Mouse (Mus musculus) layer of hippocampus, adult 2 months (tissue): ENCODE measurements around the gene Npnt. TPM values are rescaled to one million over a fixed set of nuclear protein-coding genes. Genes with fewer than 3 reads are reported as not detected.

Source experiments
- DNase-seq, 2 experiments: peaks; one replicate each; pipeline ENCODE4 v3.0.0; 2022; ENCODE audit warnings: low spot score in 2 of 2
- H3K27ac ChIP-seq: fragments of 200-600 bp; 2 replicates; pipeline ENCODE4 v1.8.1; 2022
- H3K4me3 ChIP-seq: fragments of 200-600 bp; 2 replicates; pipeline ENCODE4 v1.8.1; 2022; ENCODE audit warnings: mild to moderate bottlenecking
- CTCF ChIP-seq: fragments of 200-600 bp; conservative IDR thresholded peaks from 2 replicates; pipeline ENCODE4 v1.8.1; 2022; ENCODE audit warnings: antibody characterized with exemption, mild to moderate bottlenecking, moderate library complexity
- total RNA-seq, 2 experiments: library from RNA; stranded (reverse); gene quantifications; 2 replicates each; pipeline ENCODE4 v1.2.3; 2021

Npnt gene
- total RNA-seq, 2 experiments from 2014 or later: 14.2 to 18.7 TPM

GRCm38 (mm10) chr3:132919798-132920197 lies 30.3 kb downstream of the Npnt start:
- TF ChIP-seq CTCF: no peak
- no peak for DNase-seq
- no peak overlapping the region for H3K4me3 ChIP-seq
- H3K27ac ChIP-seq: no peak overlapping the region

GRCm38 (mm10) chr3:132919240-132919639 lies 30.9 kb downstream of the Npnt start:
- TF ChIP-seq CTCF: no peak
- no peak overlapping the region for H3K4me3 ChIP-seq
- DNase-seq: no peak
- no peak overlapping the region for H3K27ac ChIP-seq

- no peak for TF ChIP-seq CTCF
- no peak overlapping the region for H3K4me3 ChIP-seq
- no peak for DNase-seq
- no peak overlapping the region for H3K27ac ChIP-seq
Observed at GRCm38 (mm10) chr3:132917356-132918090, 32.6 kb downstream of the Npnt start.

- no peak overlapping the region for H3K4me3 ChIP-seq
- no peak for TF ChIP-seq CTCF
- H3K27ac ChIP-seq: no peak overlapping the region
- DNase-seq: no peak
Observed at GRCm38 (mm10) chr3:132915661-132916060, 34.4 kb downstream of the Npnt start.

- no peak for DNase-seq
- Histone ChIP-seq H3K4me3 (no peak overlapping the region), H3K27ac (no peak overlapping the region)
- TF ChIP-seq CTCF: no peak
Observed at GRCm38 (mm10) chr3:132912420-132912819, 37.7 kb downstream of the Npnt start.

- Histone ChIP-seq H3K4me3 (no peak overlapping the region), H3K27ac (no peak overlapping the region)
- no peak for TF ChIP-seq CTCF
- no peak for DNase-seq
Observed at GRCm38 (mm10) chr3:132911716-132912115, 38.4 kb downstream of the Npnt start.

GRCm38 (mm10) chr3:132910727-132911126 lies 39.4 kb downstream of the Npnt start:
- no peak for DNase-seq
- no peak overlapping the region for H3K27ac ChIP-seq
- TF ChIP-seq CTCF: no peak

GRCm38 (mm10) chr3:132909736-132910135 lies 40.4 kb downstream of the Npnt start:
- no peak for TF ChIP-seq CTCF
- DNase-seq: no peak
- H3K4me3 ChIP-seq: no peak overlapping the region
- no peak overlapping the region for H3K27ac ChIP-seq

More at GRCm38 (mm10) chr3:132910727-132911126, 39.4 kb downstream of the Npnt start:
- no peak overlapping the region for H3K4me3 ChIP-seq

DNA sequence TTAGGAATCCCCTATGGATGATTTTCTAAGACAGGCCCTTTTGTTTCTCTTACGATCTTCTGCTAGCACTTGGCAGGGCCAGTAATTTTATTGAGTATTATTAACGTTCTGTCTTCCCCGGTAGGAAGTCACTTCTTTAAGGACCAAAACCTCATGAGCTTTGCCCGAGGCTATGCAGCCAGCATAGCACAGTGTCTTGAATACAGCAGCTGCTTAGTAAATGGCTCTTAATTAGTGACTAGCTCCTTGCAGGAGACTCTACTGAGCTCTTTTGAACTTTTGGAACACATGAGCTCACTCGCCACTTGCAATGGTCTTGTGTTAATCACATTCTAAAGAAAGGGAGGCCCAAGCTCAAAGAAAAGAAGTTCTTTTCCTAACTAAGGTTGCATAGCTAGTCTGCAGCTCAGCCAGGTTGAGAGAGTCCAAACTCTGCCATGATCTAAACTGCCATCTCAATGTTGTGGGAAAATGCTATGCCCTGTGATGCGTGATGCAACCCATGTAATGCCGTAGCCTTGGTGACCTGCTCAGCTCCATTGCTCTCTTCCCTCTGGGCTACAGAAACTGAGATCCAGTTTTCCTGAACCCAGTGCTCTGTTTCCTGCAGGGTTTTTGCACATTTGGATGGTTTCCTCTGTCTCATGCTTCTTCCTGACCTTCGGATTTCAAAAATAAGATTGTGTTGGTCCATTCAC lies 42.4 kb downstream of the Npnt start:
- Histone ChIP-seq H3K27ac (no peak overlapping the region), H3K4me3 (no peak overlapping the region)
- TF ChIP-seq CTCF: no peak
- DNase-seq: no peak

- TF ChIP-seq CTCF: no peak
- DNase-seq: no peak
- Histone ChIP-seq H3K4me3 (no peak overlapping the region), H3K27ac (no peak overlapping the region)
Observed at GRCm38 (mm10) chr3:132905224-132905930, 44.7 kb downstream of the Npnt start.

- H3K4me3 ChIP-seq: no peak overlapping the region
- TF ChIP-seq CTCF: no peak
- H3K27ac ChIP-seq: no peak overlapping the region
- no peak for DNase-seq
Observed at GRCm38 (mm10) chr3:132903386-132903785, 46.7 kb downstream of the Npnt start.

- Histone ChIP-seq H3K27ac (no peak overlapping the region), H3K4me3 (no peak overlapping the region)
- no peak for TF ChIP-seq CTCF
- no peak for DNase-seq
Observed at GRCm38 (mm10) chr3:132902921-132903320, 47.2 kb downstream of the Npnt start.

GRCm38 (mm10) chr3:132902206-132902605 lies 47.9 kb downstream of the Npnt start:
- DNase-seq: no peak
- TF ChIP-seq CTCF: no peak
- H3K4me3 ChIP-seq: no peak overlapping the region
- no peak overlapping the region for H3K27ac ChIP-seq
